Mouse (Mus musculus) hindbrain, embryonic 11.5 days (tissue): ENCODE data around the gene Mdn1. TPM values are rescaled to one million over a fixed set of nuclear protein-coding genes. Genes with fewer than 3 reads are reported as not detected.

Experiments
- ATAC-seq: fragments of 200-750 bp; cut with Nextera tagmentation; 2 replicates; pipeline ENCODE4 v1.8.0; 2017; ENCODE audit warnings: mild to moderate bottlenecking, moderate TSS enrichment, moderate library complexity; ENCODE audit not compliant: low FRiP score
- DNase-seq: peaks from one replicate; pipeline ENCODE4 v3.0.0-alpha.2; 2015; ENCODE audit warnings: low spot score
- H3K27ac ChIP-seq: fragments of 300-500 bp; sonication (generic); 2 replicates; pipeline ENCODE4 v1.5.1; 2014; ENCODE audit warnings: mild to moderate bottlenecking, low read depth, low read length
- H3K27me3 ChIP-seq: fragments of 300-500 bp; sonication (generic); 2 replicates; pipeline ENCODE4 v1.6.1; 2014; ENCODE audit warnings: mild to moderate bottlenecking, low read length, moderate library complexity, mixed read lengths; ENCODE audit not compliant: control insufficient read depth, insufficient read depth
- H3K36me3 ChIP-seq: fragments of 300-500 bp; sonication (generic); 2 replicates; pipeline ENCODE4 v1.6.1; 2014; ENCODE audit warnings: mild to moderate bottlenecking, low read length, moderate library complexity, mixed read lengths; ENCODE audit not compliant: control insufficient read depth, insufficient read depth
- H3K4me1 ChIP-seq: fragments of 300-500 bp; sonication (generic); replicated peaks from 2 replicates; pipeline ENCODE4 v1.6.1; 2014; ENCODE audit warnings: low read length, mixed read lengths; ENCODE audit not compliant: control insufficient read depth, insufficient read depth
- H3K4me2 ChIP-seq: fragments of 300-500 bp; sonication (generic); replicated peaks from 2 replicates; pipeline ENCODE4 v1.6.1; 2014; ENCODE audit warnings: mild to moderate bottlenecking, low read depth, low read length
- H3K4me3 ChIP-seq: fragments of 300-500 bp; sonication (generic); 2 replicates; pipeline ENCODE4 v1.5.1; 2014; ENCODE audit warnings: low read depth, low read length
- H3K9ac ChIP-seq: fragments of 300-500 bp; sonication (generic); 2 replicates; pipeline ENCODE4 v1.6.1; 2014; ENCODE audit warnings: low read depth, low read length
- H3K9me3 ChIP-seq: fragments of 300-500 bp; sonication (generic); 2 replicates; pipeline ENCODE4 v1.6.1; 2016; ENCODE audit warnings: low read length; ENCODE audit not compliant: control insufficient read depth
- WGBS: fragments of 180-500 bp; shearing (Covaris S2); extraction: QIAGEN DNeasy Blood & Tissue Kit; methylation state at CpG from one replicate; pipeline ENCODE4 v1.1.7; 2014; 5-methylcytosine and 5-hydroxymethylcytosine counted together
- polyA plus RNA-seq: library from polyadenylated mRNA; unstranded; fragments of >200 nt; fragmentation: Nextera tagmentation; extraction: Ambion mirVana; gene quantifications from 2 replicates; pipeline ENCODE4 v1.2.1, GENCODE M21; 2014

The Mdn1 gene
- polyA plus RNA-seq, 1 experiment from 2014 or later, result 27.3 TPM

DNA sequence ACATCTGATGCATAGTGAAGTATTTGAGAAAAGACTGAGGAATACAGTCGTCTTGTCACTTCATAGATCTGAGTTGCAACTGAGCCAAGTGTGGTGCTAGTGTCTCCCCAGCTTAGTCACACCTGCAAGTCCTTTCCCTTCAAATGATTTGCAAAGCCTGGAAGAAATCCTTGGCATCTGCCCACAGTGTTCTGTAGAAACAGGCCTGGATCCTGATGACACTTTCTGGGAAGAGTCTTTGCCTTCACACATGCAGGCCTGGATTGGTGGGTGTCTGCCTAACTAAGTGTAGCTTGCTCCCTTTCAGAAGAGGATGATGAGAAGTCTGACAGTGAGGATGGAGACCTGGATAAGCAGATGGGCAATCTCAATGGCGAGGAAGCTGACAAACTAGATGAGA, 100.5 kb downstream of the Mdn1 start:
- no peak overlapping the region for H3K4me2 ChIP-seq
- H3K36me3 ChIP-seq, result peaks cover 3% of the 10 kb centered on the region; the same call in 1 of the 2 replicates
- no peaks in the 10 kb centered on the region for H3K9me3 ChIP-seq
- ATAC-seq (no peak), DNase-seq (no peak)
- no peak overlapping the region for H3K4me3 ChIP-seq
- WGBS, result 92% methylated on average over 2 of the region's 2 CpGs
- no peak overlapping the region for H3K9ac ChIP-seq
- H3K4me1 ChIP-seq, result no peaks in the 10 kb centered on the region
- no peak overlapping the region for H3K27ac ChIP-seq
- H3K27me3 ChIP-seq, result no peaks in the 10 kb centered on the region

- no peak overlapping the region for H3K4me2 ChIP-seq
- H3K4me1 ChIP-seq, result no peaks in the 10 kb centered on the region
- 88% methylated on average over 7 of the region's 7 CpGs for WGBS
- H3K9me3 ChIP-seq, result no peaks in the 10 kb centered on the region
- DNase-seq (no peak), ATAC-seq (no peak)
- no peaks in the 10 kb centered on the region for H3K27me3 ChIP-seq
- H3K36me3 ChIP-seq, result peaks cover 14% of the 10 kb centered on the region; the same call in 1 of the 2 replicates
- H3K4me3 ChIP-seq, result no peak overlapping the region
- H3K9ac ChIP-seq, result no peak overlapping the region
- H3K27ac ChIP-seq, result no peak overlapping the region
These were observed 110.6 kb downstream of the Mdn1 start for GRCm38 (mm10) chr4:32767471-32767870.

DNA sequence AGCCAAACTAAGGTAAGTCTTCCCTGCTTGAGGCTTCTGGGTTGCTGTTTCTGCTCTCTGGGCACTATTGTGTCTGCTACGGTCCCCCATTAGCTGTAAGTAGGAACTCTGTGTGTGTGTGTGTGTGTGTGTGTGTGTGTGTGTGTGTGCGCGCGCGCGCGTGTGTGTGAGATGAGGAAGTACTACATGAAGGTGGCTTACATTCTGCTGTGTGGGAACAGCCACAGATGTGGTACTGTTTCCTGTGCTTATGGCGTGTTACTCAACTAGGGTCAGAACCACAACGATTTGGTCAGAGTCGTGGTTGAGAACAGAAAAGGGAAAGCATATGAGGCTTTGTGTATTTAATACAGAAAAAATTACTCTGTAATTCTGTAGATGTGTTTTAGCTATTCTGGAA, 111.1 kb downstream of the Mdn1 start:
- Histone ChIP-seq H3K4me3 (no peak overlapping the region), H3K9me3 (no peaks in the 10 kb centered on the region), H3K4me1 (no peaks in the 10 kb centered on the region), H3K36me3 (peaks cover 11% of the 10 kb centered on the region; the same call in 1 of the 2 replicates), H3K27me3 (no peaks in the 10 kb centered on the region), H3K27ac (no peak overlapping the region), H3K4me2 (no peak overlapping the region), H3K9ac (no peak overlapping the region)
- ATAC-seq (no peak), DNase-seq (no peak)
- 97% methylated on average over 10 of the region's 10 CpGs for WGBS

- H3K27me3 ChIP-seq, result no peaks in the 10 kb centered on the region
- peaks cover 15% of the 10 kb centered on the region for H3K36me3 ChIP-seq
- 93% methylated on average over 7 of the region's 7 CpGs for WGBS
These were observed 113.4 kb downstream of the Mdn1 start for GRCm38 (mm10) chr4:32770284-32770810.

GRCm38 (mm10) chr4:32779996-32780395, 123.1 kb downstream of the Mdn1 start:
- Histone ChIP-seq H3K36me3 (no peaks in the 10 kb centered on the region; the same call in 1 of the 2 replicates), H3K9ac (no peak overlapping the region), H3K4me1 (no peaks in the 10 kb centered on the region), H3K9me3 (no peaks in the 10 kb centered on the region), H3K4me2 (no peak overlapping the region), H3K27ac (no peak overlapping the region), H3K4me3 (no peak overlapping the region), H3K27me3 (no peaks in the 10 kb centered on the region)
- 96% methylated on average over 4 of the region's 4 CpGs for WGBS
- DNase-seq (no peak), ATAC-seq (no peak)

More at GRCm38 (mm10) chr4:32770284-32770810, 113.4 kb downstream of the Mdn1 start:
- no peak for DNase-seq
- Histone ChIP-seq H3K4me2 (no peak overlapping the region), H3K4me3 (no peak overlapping the region), H3K9ac (no peak overlapping the region), H3K9me3 (no peaks in the 10 kb centered on the region), H3K27ac (no peak overlapping the region), H3K4me1 (no peaks in the 10 kb centered on the region)
- ATAC-seq, result no peak

DNA sequence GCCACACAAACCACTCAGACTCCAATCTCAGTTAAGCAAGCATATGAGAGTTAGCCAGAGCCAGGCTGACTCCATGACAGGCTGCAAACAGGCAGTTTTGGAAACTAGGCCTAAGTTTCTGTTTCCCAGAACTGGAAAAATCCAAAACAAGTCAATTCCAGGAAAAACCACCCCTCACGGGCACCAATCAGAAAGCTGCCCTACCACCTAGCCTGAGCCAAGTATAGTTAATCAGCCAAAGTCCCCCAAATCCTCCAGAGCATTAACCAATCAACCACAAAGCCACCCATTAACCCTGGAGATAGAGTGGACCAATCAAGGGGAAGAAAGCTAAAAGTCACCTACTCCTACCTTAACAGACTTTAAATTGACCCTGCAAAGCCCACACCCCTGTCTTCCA, 130.2 kb downstream of the Mdn1 start:
- H3K4me1 ChIP-seq, result no peaks in the 10 kb centered on the region
- no peak overlapping the region for H3K27ac ChIP-seq
- DNase-seq, result no peak
- H3K9me3 ChIP-seq, result no peaks in the 10 kb centered on the region
- no peak overlapping the region for H3K9ac ChIP-seq
- H3K27me3 ChIP-seq, result no peaks in the 10 kb centered on the region
- no peak overlapping the region for H3K4me2 ChIP-seq
- H3K4me3 ChIP-seq, result no peak overlapping the region
- no peak for ATAC-seq
- 92% methylated on average over 1 of the region's 1 CpGs for WGBS
- no peaks in the 10 kb centered on the region for H3K36me3 ChIP-seq

GRCm38 (mm10) chr4:32789020-32789419, 132.1 kb downstream of the Mdn1 start:
- 89% methylated on average over 4 of the region's 4 CpGs for WGBS
- H3K27ac ChIP-seq, result no peak overlapping the region
- H3K4me1 ChIP-seq, result no peaks in the 10 kb centered on the region
- no peak overlapping the region for H3K4me3 ChIP-seq
- H3K9ac ChIP-seq, result no peak overlapping the region
- no peaks in the 10 kb centered on the region for H3K27me3 ChIP-seq
- ATAC-seq (no peak), DNase-seq (no peak)
- no peak overlapping the region for H3K4me2 ChIP-seq
- H3K36me3 ChIP-seq, result no peaks in the 10 kb centered on the region
- H3K9me3 ChIP-seq, result no peaks in the 10 kb centered on the region

DNA sequence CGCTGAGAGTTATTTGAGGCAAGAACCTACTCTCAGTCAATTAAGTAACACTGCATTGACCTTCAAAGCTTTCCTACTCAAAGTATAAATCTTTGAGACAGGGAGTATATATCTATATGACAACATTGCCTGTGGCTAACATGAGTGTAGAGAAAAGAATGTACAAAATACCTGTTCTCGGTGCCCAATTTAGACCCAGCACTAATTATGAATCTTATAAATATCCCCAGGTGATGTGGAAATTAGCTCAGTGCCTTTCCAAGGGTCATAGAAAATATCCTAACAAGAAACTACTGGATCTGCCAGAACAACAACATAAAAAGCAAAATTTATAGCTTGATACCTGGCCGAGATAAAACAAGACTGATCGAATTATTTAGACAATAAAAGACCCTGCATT, 142.1 kb downstream of the Mdn1 start:
- 94% methylated on average over 4 of the region's 4 CpGs for WGBS
- no peak overlapping the region for H3K4me2 ChIP-seq
- H3K9ac ChIP-seq, result no peak overlapping the region
- H3K4me3 ChIP-seq, result no peak overlapping the region
- no peaks in the 10 kb centered on the region for H3K9me3 ChIP-seq
- no peak overlapping the region for H3K27ac ChIP-seq
- peaks cover 3% of the 10 kb centered on the region for H3K4me1 ChIP-seq
- no peaks in the 10 kb centered on the region for H3K27me3 ChIP-seq
- H3K36me3 ChIP-seq, result no peaks in the 10 kb centered on the region
- no peak for DNase-seq
- ATAC-seq, result no peak

DNA sequence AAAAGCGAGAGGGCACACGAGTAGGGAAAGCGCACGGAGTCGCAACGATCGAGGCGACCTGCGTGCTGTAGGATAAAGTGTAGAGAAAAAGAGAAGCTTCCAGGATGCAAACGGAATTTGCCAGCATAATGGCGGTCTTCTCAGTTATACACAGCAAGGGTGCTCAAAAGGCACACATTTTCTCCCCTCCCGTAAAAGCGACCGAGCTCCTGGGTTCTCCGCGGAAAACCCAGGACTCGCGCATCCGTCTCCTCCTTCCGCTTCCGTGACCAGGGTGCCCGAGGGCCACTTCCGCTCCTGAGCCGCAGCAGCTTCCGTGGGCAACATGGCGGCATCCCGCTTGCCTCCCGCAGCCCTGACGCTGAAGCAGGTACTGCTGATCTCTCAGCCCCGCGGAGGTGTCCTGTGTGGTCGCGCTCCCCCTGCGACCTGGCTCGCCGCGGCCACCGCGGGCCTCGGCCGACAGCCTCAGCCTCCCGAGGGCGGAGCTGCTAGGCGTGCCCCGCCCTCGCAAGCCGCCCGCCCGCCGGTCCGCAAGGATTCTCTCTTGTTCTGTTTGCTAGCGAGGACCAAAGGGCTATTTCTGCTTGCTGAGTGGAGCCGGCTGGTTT, 143.2 kb downstream of the Mdn1 start, which contains the start of gene Lyrm2:
Gene Lyrm2 (plus strand): TSS at position 288 of the 611 bp plus-strand sequence.
- peaks cover 3% of the 10 kb centered on the region for H3K4me1 ChIP-seq
- no peaks in the 10 kb centered on the region for H3K36me3 ChIP-seq
- H3K9ac ChIP-seq, result peak within 1 kb of the TSS; percentile 98
- H3K4me3 ChIP-seq, result peak within 1 kb of the TSS; percentile 76
- peak within 1 kb of the TSS; percentile 98 for H3K27ac ChIP-seq
- H3K9me3 ChIP-seq, result no peaks in the 10 kb centered on the region
- ATAC-seq, result peak; percentile 91
- DNase-seq, result peak; percentile 85
- under 1% methylated on average over 53 of the region's 53 CpGs for WGBS
- H3K27me3 ChIP-seq, result no peaks in the 10 kb centered on the region
- peak within 1 kb of the TSS; percentile 68 for H3K4me2 ChIP-seq
